ENCODE assay signal across 38 mouse cellular contexts in genomic region chr5:144039156-144039675, GRCm38 (mm10). TPM values are rescaled to one million over a fixed set of nuclear protein-coding genes. Genes with fewer than 3 reads are reported as not detected.
A peak's percentile ranks its signal among the peaks of the same experiment; 100 is the strongest.
DNase-seq lines count a peak whose midpoint lies in the region; ATAC-seq and TF ChIP-seq lines count a peak whose summit lies in the region.
"Had no signal": no experiment of that assay in that cellular context is flagged by ENCODE, and none has a peak within 500 bp of the region (broad histone marks: within the 10 kb centered on the region; RNA-seq: fewer than 3 reads in every experiment).

No protein-coding gene starts in this region.

- 43% methylated on average over 9 of the region's 9 CpGs for whole genome bisulfite sequencing in liver, embryonic 13.5 days (ENCODE audit: insufficient replicate concordance)
- 71% methylated on average over 9 of the region's 9 CpGs for WGBS in heart, adult 2 months

- H3K4me1 ChIP-seq in liver, embryonic 13.5 days (replicated peaks): peaks cover 9% of the 10 kb centered on the region
- H3K4me1 ChIP-seq in heart, adult 2 months (ENCODE audit: control insufficient read depth, insufficient read depth, low read length): no peaks in the 10 kb centered on the region
- H3K4me1 ChIP-seq: forebrain, embryonic 15.5 days; heart, embryonic 13.5 days; hindbrain, embryonic 10.5 days had no signal

- 0 out of 2 replicates have a peak overlapping the region, but pooled peaks have one; percentile 14 for H3K4me2 ChIP-seq in liver, embryonic 13.5 days
- H3K4me2 ChIP-seq: forebrain, embryonic 15.5 days; heart, embryonic 13.5 days; hindbrain, embryonic 15.5 days; kidney, embryonic 15.5 days; lung, embryonic 15.5 days had no signal

- intact Hi-C loops in heart, adult 2 months (cut with DNase I): no loop called here

- no peak for TF ChIP-seq EP300 in heart, adult 2 months (IDR thresholded peaks at IDR 0.05; ENCODE audit: insufficient read depth, low read depth, low read length)

- peak; percentile 46 for DNase-seq in MEL-GATA-1-ER (ENCODE audit: extremely low read depth, low read depth)
- peak; percentile 31 for DNase-seq in c-Kit-positive CD71-positive TER-119-negative erythroid progenitor cells, embryonic 14.5 days (ENCODE audit: low read depth)
- DNase-seq in liver, embryonic 13.5 days: peak; percentile 31
- DNase-seq in urinary bladder, adult 2 months (ENCODE audit: low spot score): no peak
- DNase-seq in gastrocnemius, adult 8-10 months (ENCODE audit: low spot score in 2 of 2): no peak
- DNase-seq in right cerebral cortex, adult 2 months (ENCODE audit: low spot score in 2 of 2): no peak
- no peak for DNase-seq in heart, adult 2 months
- DNase-seq: adrenal gland, postnatal 25 days; cerebellum, adult 2 months; cerebellum, postnatal 36 days; gastrocnemius, adult 2 months; heart, postnatal 10 days; kidney, adult 18-20 months; kidney, postnatal 36 days; lung, postnatal 36 days; midbrain, embryonic 14.5 days; right cerebral cortex, postnatal 14 days had no signal

- H3K36me3 ChIP-seq in liver, embryonic 13.5 days: no peaks in the 10 kb centered on the region
- no peaks in the 10 kb centered on the region for H3K36me3 ChIP-seq in heart, adult 2 months (ENCODE audit: control insufficient read depth, insufficient read depth, low read length)
- H3K36me3 ChIP-seq: forebrain, embryonic 15.5 days; G1E; heart, embryonic 13.5 days; hindbrain, embryonic 10.5 days; hindbrain, embryonic 15.5 days; kidney, embryonic 15.5 days; lung, embryonic 15.5 days had no signal

- TF ChIP-seq POLR2A in heart, adult 2 months (IDR thresholded peaks at IDR 0.05; ENCODE audit: insufficient read depth, low read depth, low read length): no peak

- H3K9me3 ChIP-seq in liver, embryonic 13.5 days (replicated peaks): 0 out of 2 replicates have a peak, but pooled peaks cover 3% of the 10 kb centered on the region
- H3K9me3 ChIP-seq: forebrain, embryonic 15.5 days; G1E; hindbrain, embryonic 15.5 days; kidney, embryonic 15.5 days; lung, embryonic 15.5 days had no signal

- H3K27me3 ChIP-seq in liver, embryonic 13.5 days: peaks cover 3% of the 10 kb centered on the region; the same call in 1 of the 2 replicates
- H3K27me3 ChIP-seq in heart, adult 2 months (ENCODE audit: control insufficient read depth, insufficient read depth, low read length): no peaks in the 10 kb centered on the region
- H3K27me3 ChIP-seq: CH12.LX; forebrain, embryonic 15.5 days; heart, embryonic 13.5 days; hindbrain, embryonic 15.5 days; kidney, embryonic 15.5 days; lung, embryonic 15.5 days had no signal

- no peak overlapping the region for H3K4me3 ChIP-seq in liver, embryonic 13.5 days (replicated peaks)
- H3K4me3 ChIP-seq in heart, adult 2 months: no peak overlapping the region
- H3K4me3 ChIP-seq: forebrain, embryonic 15.5 days; gastrocnemius, adult 2 months; heart, embryonic 13.5 days; hindbrain, embryonic 10.5 days; hindbrain, embryonic 15.5 days; kidney, embryonic 15.5 days; layer of hippocampus, adult 2 months; lung, embryonic 15.5 days; megakaryocyte, embryonic 14.5 days had no signal

- no peak for TF ChIP-seq CTCF in heart, adult 2 months (IDR thresholded peaks at IDR 0.05)

- H3K79me2 ChIP-seq in heart, adult 2 months (replicated peaks; ENCODE audit: control insufficient read depth, insufficient read depth, low read length): no peaks in the 10 kb centered on the region

- ATAC-seq in liver, embryonic 13.5 days (ENCODE audit: low read depth): peak; percentile 81
- ATAC-seq in megakaryocyte progenitor cell, adult 5-6 weeks (replicated peaks; ENCODE audit: poor library complexity): peak; percentile 47
- ATAC-seq: forebrain, embryonic 15.5 days had no signal

- no peak overlapping the region for H3K27ac ChIP-seq in liver, embryonic 13.5 days
- no peak overlapping the region for H3K27ac ChIP-seq in heart, adult 2 months
- H3K27ac ChIP-seq: forebrain, embryonic 15.5 days; gastrocnemius, adult 2 months; heart, embryonic 13.5 days; hindbrain, embryonic 10.5 days; hindbrain, embryonic 15.5 days; kidney, embryonic 15.5 days; layer of hippocampus, adult 2 months; lung, embryonic 15.5 days had no signal

- no peak overlapping the region for H3K9ac ChIP-seq in liver, embryonic 13.5 days
- H3K9ac ChIP-seq in heart, adult 2 months (ENCODE audit: low read depth, low read length): no peak overlapping the region
- H3K9ac ChIP-seq: forebrain, embryonic 15.5 days; heart, embryonic 13.5 days; hindbrain, embryonic 15.5 days; kidney, embryonic 15.5 days; lung, embryonic 15.5 days had no signal

RNA-seq across cellular contexts. Expression of gene Ocm, which starts 12.7 kb away (rescaled TPM):
- not detected in 2 replicates for polyA plus RNA-seq in liver, embryonic 13.5 days (2015; fragmentation: Nextera tagmentation; extraction: Ambion mirVana)
- total RNA-seq in megakaryocyte progenitor cell, adult 5-6 weeks (2015): not detected in 2 replicates
- total RNA-seq in megakaryocyte progenitor cell, adult 5-6 weeks (2017): not detected in 2 replicates
- polyA plus RNA-seq in urinary bladder, adult 2 months (2012; rRNA removed): not detected in 2 replicates
- not detected for total RNA-seq in gastrocnemius, adult 8-10 months (2022)
- not detected for total RNA-seq in heart, adult 2 months (2021)
- not detected in 2 replicates for polyA plus RNA-seq in heart, adult 2 months (2012; rRNA removed)
- total RNA-seq: adrenal gland, postnatal 25 days; CH12.LX; G1E; gastrocnemius, adult 2 months; gastrocnemius, postnatal 4 days; heart, adult 8-10 months; heart, postnatal 10 days; layer of hippocampus, adult 2 months; layer of hippocampus, postnatal 14 days; monocyte, adult 5-6 weeks had no signal
- polyA plus RNA-seq: C2C12; cerebellum, adult 2 months; embryonic facial prominence, embryonic 11.5 days; forebrain, embryonic 15.5 days; G1E; heart, embryonic 13.5 days; hindbrain, embryonic 10.5 days; hindbrain, embryonic 15.5 days; intestine, embryonic 14.5 days; limb, embryonic 14.5 days; lung, embryonic 15.5 days; midbrain, embryonic 14.5 days; neural tube, embryonic 14.5 days; testis, adult 2 months had no signal

RNA-seq across cellular contexts. Expression of gene Ccz1, which starts 24.5 kb away (rescaled TPM):
- 48.8 and 58.1 TPM in 2 replicates for polyA plus RNA-seq in liver, embryonic 13.5 days (2015; fragmentation: Nextera tagmentation; extraction: Ambion mirVana)
- total RNA-seq in megakaryocyte progenitor cell, adult 5-6 weeks (2015): 100 and 105 TPM in 2 replicates
- total RNA-seq in megakaryocyte progenitor cell, adult 5-6 weeks (2017): 120 and 133 TPM in 2 replicates
- 38.6 and 40.0 TPM in 2 replicates for polyA plus RNA-seq in urinary bladder, adult 2 months (2012; rRNA removed)
- 10 to 100 TPM; 43.3 to 56.5 (median 44.4) TPM for total RNA-seq in gastrocnemius, adult 8-10 months (2022)
- total RNA-seq in heart, adult 2 months (2021): 10 to 100 TPM; 25.0 to 29.6 TPM
- polyA plus RNA-seq in heart, adult 2 months (2012; rRNA removed): 9.3 and 16.7 TPM in 2 replicates

Comparison
In these comparisons a context has a peak if more than half of its experiments do, and no peak if none do; other contexts are left out.
1. DNase-seq: peak in MEL-GATA-1-ER (single experiment), c-Kit-positive CD71-positive TER-119-negative erythroid progenitor cells, embryonic 14.5 days (single experiment) and liver, embryonic 13.5 days (single experiment); none in urinary bladder, adult 2 months (single experiment), gastrocnemius, adult 8-10 months (0 of 2), right cerebral cortex, adult 2 months (0 of 2) and heart, adult 2 months (0 of 2).